Mouse (Mus musculus): ENCODE data around the gene Fbrsl1.

GRCm38 (mm10) chr5:110472834-110473233 lies 24.5 kb upstream of the Fbrsl1 start:
- TF ChIP-seq GATA1 (IDR thresholded peaks at IDR 0.05; ENCODE audit: low read length): no peak; the same call in 1 of the 2 replicates
- no peak for TF ChIP-seq TAL1 (IDR thresholded peaks at IDR 0.05; ENCODE audit: low read length)
